Mouse (Mus musculus) small intestine, adult 2 months (tissue): ENCODE measurements at regions not wholly inside any gene's neighbourhood (a gene's known extent, or its start where the extent isn't known, plus 50 kb on each side); places are given as distances from the start of the nearest gene placed in this dataset.

Experiments used
- CTCF ChIP-seq: fragments of 200-500 bp; IDR thresholded peaks from 2 replicates; pipeline ENCODE4 v1.5.1; 2012; ENCODE audit warnings: low read depth, mild to moderate bottlenecking, control low read depth, inconsistent platforms, low read length, moderate library complexity, mixed read lengths; ENCODE audit not compliant: insufficient replicate concordance, insufficient read length; ENCODE audit errors: extremely low read depth
- POLR2A ChIP-seq: fragments of 200-500 bp; IDR thresholded peaks from 2 replicates; pipeline ENCODE4 v1.6.1; 2012; ENCODE audit warnings: low read depth, mild to moderate bottlenecking, control low read depth, inconsistent platforms, low read length, moderate library complexity

DNA sequence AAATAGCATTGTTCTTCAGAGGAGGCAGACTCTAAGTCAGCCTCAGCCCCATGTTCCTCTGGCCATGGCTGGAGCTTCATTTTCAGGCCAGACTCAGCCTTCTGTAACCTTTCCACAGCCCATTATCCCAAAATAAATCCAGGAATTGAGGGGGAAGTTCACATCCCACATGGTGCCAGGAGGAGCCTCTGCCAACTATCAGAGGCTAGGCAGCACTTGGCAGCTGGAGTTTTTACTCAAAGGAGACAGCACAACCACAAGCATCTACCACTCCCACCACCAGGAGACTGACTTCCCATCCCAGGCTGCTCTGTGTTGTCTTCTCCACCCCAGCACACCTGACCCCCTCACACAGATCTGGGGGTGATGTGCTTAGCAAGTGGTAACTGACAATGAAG, 81.7 kb downstream of the Irs2 start:
- no peak for TF ChIP-seq POLR2A
- TF ChIP-seq CTCF = no peak
